Comparison of ENCODE assay signal across 8 mouse cellular contexts in genomic region chr3:153943901-153944334, GRCm38 (mm10). TPM values are rescaled to one million over a fixed set of nuclear protein-coding genes. Genes with fewer than 3 reads are reported as not detected.
DNase-seq lines count a peak whose midpoint lies in the region; ATAC-seq and TF ChIP-seq lines count a peak whose summit lies in the region.

No protein-coding gene starts in this region.

- peak overlapping the region; percentile 84 for H3K4me3 ChIP-seq in testis, adult 2 months (ENCODE audit: control insufficient read depth, low read depth, low read length)
- peak overlapping the region; percentile 83 for H3K4me3 ChIP-seq in intestine, embryonic 15.5 days (replicated peaks)

- peak; percentile 62 for ATAC-seq in frontal cortex, adult (ENCODE audit: low TSS enrichment)
- ATAC-seq in intestine, embryonic 15.5 days: peak; percentile 82

- no peak for DNase-seq in frontal cortex, postnatal 25 days (ENCODE audit: low spot score in 2 of 2)
- DNase-seq in testis, postnatal 14 days (ENCODE audit: low spot score): no peak
- DNase-seq in monocyte, adult 2 months (ENCODE audit: low read depth in 1 of 2, low spot score in 2 of 2): peak; percentile 5 to 59
- DNase-seq in cerebellum, postnatal 14 days: no peak
- DNase-seq in thymus, postnatal 25 days: no peak

- no peaks in the 10 kb centered on the region for H3K27me3 ChIP-seq in testis, adult 2 months (ENCODE audit: control insufficient read depth, insufficient read depth, low read length)
- no peaks in the 10 kb centered on the region for H3K27me3 ChIP-seq in intestine, embryonic 15.5 days (replicated peaks)

- no peaks in the 10 kb centered on the region for H3K4me1 ChIP-seq in testis, adult 2 months (ENCODE audit: control insufficient read depth, insufficient read depth, low read length)
- H3K4me1 ChIP-seq in intestine, embryonic 15.5 days (replicated peaks): peaks cover 5% of the 10 kb centered on the region

- H3K9ac ChIP-seq in intestine, embryonic 15.5 days: peak overlapping the region; percentile 82

- H3K36me3 ChIP-seq in testis, adult 2 months (ENCODE audit: control insufficient read depth, insufficient read depth, low read length): no peaks in the 10 kb centered on the region
- H3K36me3 ChIP-seq in intestine, embryonic 15.5 days: no peaks in the 10 kb centered on the region

- peak overlapping the region; percentile 3; the same call in 1 of the 2 replicates for H3K27ac ChIP-seq in testis, adult 2 months (ENCODE audit: control insufficient read depth, insufficient read depth, low read depth, low read length)
- peak overlapping the region; percentile 86 for H3K27ac ChIP-seq in intestine, embryonic 15.5 days

- 0% methylated on average over 19 of the region's 19 CpGs for WGBS in intestine, embryonic 15.5 days

- TF ChIP-seq POLR2A in testis, adult 2 months (IDR thresholded peaks at IDR 0.05; ENCODE audit: control insufficient read depth, low read depth, low read length): no peak

- H3K9me3 ChIP-seq in intestine, embryonic 15.5 days: no peaks in the 10 kb centered on the region

- TF ChIP-seq CTCF in testis, adult 2 months (IDR thresholded peaks at IDR 0.05; ENCODE audit: control insufficient read depth, insufficient read depth, insufficient replicate concordance, low read depth, low read length): no peak

- peak overlapping the region; percentile 73 for H3K4me2 ChIP-seq in intestine, embryonic 15.5 days (replicated peaks)

RNA-seq across cellular contexts. Expression of gene Acadm, which starts 0.5 kb away (rescaled TPM):
- polyA plus RNA-seq in testis, adult 2 months (2012; rRNA removed): 13.3 and 13.7 TPM in 2 replicates
- 112 and 118 TPM in 2 replicates for polyA plus RNA-seq in intestine, embryonic 15.5 days (2015; fragmentation: Nextera tagmentation; extraction: Ambion mirVana)

RNA-seq across cellular contexts. Expression of gene Slc44a5, which starts 29.3 kb away (rescaled TPM):
- polyA plus RNA-seq in testis, adult 2 months (2012; rRNA removed): 3.0 and 3.7 TPM in 2 replicates
- polyA plus RNA-seq in intestine, embryonic 15.5 days (2015; fragmentation: Nextera tagmentation; extraction: Ambion mirVana): 0.68 and 0.97 TPM in 2 replicates

RNA-seq across cellular contexts. Expression of gene Rabggtb, which starts 31.1 kb away (rescaled TPM):
- polyA plus RNA-seq in testis, adult 2 months (2012; rRNA removed): 9.8 and 11.6 TPM in 2 replicates
- polyA plus RNA-seq in intestine, embryonic 15.5 days (2015; fragmentation: Nextera tagmentation; extraction: Ambion mirVana): 55.8 and 58.0 TPM in 2 replicates

RNA-seq across cellular contexts. Expression of gene Msh4, which starts 38.0 kb away (rescaled TPM):
- 11.8 and 14.6 TPM in 2 replicates for polyA plus RNA-seq in testis, adult 2 months (2012; rRNA removed)
- 0.04 and 0.08 TPM in 2 replicates for polyA plus RNA-seq in intestine, embryonic 15.5 days (2015; fragmentation: Nextera tagmentation; extraction: Ambion mirVana)

Comparison
In these comparisons a context has a peak if more than half of its experiments do, and no peak if none do; other contexts are left out.
1. DNase-seq: peak in monocyte, adult 2 months (2 of 2); none in frontal cortex, postnatal 25 days (0 of 2), testis, postnatal 14 days (single experiment), cerebellum, postnatal 14 days (0 of 2) and thymus, postnatal 25 days (single experiment).